Mouse (Mus musculus): ENCODE results near the gene Gm9774. TPM values are rescaled to one million over a fixed set of nuclear protein-coding genes. Genes with fewer than 3 reads are reported as not detected.

The Gm9774 gene
- total RNA-seq (2021): 1 to 10 TPM; 3.7 to 4.1 TPM
- long read RNA-seq, experiment 1, partial matches to known transcripts: 0 of 2 reads
- long read RNA-seq, experiment 1, other reads (novel, unspliced or antisense): 0 of 2 reads
- long read RNA-seq, experiment 2, partial matches to known transcripts: 0 of 1 reads
- long read RNA-seq, experiment 2, other reads (novel, unspliced or antisense): 0 of 1 reads

DNA sequence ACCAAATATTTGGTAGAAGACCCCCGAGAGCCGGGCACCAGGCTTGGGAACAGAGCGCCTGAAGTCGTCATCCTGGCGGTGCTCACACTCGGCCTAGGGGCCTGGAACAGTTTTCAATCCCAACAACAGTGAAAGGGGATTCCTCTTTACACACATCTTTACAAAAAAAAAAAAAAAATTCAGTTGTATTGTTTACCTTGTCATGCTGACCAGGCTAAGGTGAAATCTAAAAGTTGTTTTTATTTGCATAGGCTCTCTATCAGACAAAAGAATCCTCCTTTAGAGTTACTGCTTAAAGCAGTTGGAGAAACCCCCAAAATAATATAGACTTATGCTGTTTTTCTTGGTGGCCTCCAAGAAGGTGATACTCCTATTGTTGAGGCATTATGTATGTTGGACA is at the start of gene Gm9774:
Gene Gm9774 (minus strand): TSS at position 101 of the 400 bp plus-strand sequence.
- DNase-seq (ENCODE audit: low spot score in 2 of 2): no peak

DNA sequence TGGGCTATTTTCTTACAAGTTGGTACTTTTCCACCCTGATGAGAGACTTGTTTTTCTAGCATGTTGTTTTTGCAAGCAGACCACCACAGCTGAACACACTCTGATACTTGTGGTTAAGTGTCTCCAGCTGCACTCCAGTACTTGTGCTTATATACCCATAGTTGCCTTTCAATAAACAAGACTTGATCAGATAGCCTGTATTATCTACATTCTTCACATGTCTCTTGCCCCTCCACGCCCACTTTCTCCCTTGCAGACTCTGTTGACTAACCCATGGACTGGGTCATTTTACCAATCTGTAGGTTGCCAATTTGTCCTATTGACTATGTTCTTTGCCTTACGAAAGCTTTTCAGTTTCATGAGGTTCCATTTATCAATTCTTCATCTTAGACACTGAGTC is 40.9 kb upstream of the Gm9774 start:
- DNase-seq (ENCODE audit: low spot score in 2 of 2): no peak

DNA sequence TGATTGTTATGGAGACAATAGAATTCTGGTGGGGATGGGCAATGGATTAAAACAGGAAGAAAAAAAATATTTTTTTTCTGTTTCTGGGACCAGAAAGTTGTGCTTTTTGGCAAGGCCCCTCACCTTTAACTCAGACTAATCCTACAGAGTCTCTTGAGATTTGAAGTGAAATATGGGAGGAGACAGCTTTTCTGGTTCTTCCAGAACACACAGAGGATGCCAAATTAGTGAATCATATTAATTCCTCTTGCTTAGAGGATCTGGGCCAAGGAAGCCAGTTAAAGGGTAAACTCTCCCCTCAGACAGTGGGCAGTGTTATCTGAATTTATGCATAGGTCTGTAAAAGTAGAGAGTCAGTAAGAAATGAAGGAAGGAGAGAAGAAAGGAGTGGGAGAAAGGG is 38.2 kb upstream of the Gm9774 start:
- DNase-seq (ENCODE audit: low spot score in 2 of 2): no peak

DNA sequence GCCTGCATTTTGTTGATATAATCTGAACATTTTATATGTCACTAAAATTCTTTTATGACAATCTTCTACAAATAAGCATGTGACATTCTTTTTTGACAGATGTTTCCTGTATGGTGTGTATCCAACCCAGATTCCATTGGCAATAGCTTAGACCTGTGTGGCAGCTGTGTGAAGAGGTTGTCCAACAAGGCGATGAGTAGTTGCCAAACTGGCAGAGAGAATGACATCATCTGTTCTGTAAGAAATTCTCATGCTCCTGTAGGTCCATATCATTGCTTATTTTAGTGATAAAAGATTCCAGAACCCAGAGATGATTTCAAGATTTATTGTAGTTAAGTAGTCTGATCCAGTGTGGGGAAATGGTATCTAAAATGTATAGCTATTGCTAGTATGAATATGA is 37.4 kb upstream of the Gm9774 start:
- no peak for DNase-seq (ENCODE audit: low spot score in 2 of 2)

DNA sequence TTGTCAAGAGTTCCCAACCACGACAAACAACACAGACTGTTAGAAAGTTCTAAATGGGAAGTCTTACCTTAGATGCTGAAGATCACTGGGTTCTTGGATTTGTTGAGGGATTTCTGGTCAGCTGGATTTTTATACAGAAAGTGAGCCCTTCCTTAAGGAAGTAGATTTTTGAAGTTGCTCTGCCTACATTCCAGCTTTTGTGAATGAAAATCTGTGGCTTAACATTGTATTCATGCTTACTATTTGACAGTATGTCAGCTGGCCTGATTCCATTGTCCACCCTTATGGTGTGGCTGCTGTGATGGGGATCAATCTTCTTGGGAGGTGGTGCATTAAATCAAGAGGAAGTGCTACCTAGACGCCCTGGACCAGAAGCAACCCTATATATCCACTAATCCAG is 29.4 kb upstream of the Gm9774 start, which contains the start of gene Sprr3:
Gene Sprr3 (minus strand): TSS at position 101 of the 400 bp plus-strand sequence.
- no peak for DNase-seq (ENCODE audit: low spot score in 2 of 2)

DNA sequence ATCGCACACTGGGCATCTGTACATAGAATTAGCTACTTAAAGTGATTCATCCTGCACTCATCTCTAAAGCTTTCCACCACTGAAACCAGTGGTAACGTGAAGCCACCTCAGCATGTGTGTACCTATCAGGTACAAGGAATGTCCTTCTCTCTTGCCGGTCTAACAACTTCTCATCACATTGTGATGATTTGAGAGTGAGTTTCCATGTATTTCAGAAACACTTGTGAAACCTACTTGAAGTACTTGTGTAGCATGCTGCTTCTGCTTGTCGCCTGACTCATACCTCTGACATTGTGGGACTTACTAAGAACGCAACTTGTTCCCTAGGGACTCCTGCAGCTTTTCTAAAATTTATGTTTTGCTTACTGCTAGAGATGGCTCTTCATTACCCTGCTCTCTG is 25.9 kb upstream of the Gm9774 start:
- no peak for DNase-seq (ENCODE audit: low spot score in 2 of 2)

DNA sequence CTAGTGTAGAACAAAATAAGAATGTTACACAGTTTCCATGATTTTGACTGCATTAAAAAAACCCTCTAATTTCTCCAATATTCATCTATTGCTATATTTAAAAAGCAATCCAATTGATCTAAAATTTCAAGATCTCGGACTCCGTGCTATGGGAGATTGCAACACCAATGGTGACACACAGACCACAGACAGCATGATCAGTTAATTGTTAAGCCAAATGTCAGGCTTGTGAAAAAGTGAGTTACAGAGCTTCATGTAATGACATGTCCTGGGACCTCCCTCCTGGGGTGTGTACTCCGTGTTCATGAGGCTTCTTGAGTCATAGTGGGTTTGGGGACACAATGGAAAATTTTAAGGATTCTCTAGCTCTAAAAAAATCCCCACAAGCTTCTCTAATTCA is 11.0 kb upstream of the Gm9774 start:
- no peak for DNase-seq (ENCODE audit: low spot score in 2 of 2)

DNA sequence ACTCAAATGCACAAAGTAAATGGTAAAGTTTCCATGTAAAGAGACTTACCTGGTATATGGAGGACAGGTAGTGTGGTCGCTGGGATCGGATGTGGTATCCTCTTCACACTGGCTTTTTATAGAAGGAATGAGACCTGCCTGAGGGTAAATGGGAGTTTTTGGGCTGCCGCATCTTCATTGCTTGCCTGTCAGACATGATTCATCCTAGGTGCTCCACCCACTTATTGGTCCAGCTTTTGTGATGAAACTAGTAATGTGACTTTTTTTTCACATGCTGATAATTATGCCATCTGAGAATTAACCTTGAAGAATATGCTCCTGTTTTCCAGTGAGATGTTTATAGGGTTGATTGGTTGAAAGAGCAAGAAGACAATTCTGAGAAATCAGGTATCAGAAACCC is 9.5 kb upstream of the Gm9774 start, which contains the start of gene Sprr1b:
Gene Sprr1b (minus strand): TSS at position 101 of the 400 bp plus-strand sequence.
- DNase-seq (ENCODE audit: low spot score in 2 of 2): no peak

DNA sequence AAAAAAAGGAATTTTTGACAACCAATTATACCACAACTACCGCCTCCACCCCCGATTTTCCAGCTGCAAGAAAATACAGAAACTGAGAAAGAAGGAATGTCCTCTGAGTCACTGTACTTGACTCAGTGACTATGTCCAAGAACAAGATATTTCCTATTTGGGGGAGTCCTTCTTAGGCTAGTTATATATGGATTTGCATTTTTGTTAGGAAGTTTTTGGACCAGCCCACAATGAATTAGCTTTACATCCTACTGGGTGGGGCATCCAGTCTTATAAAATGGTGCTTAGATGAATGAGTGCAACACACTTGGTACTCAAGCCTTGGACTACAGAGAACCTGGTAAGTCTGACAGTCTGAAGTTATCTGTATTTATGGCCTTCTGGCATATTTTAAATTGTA is 3.1 kb upstream of the Gm9774 start, which contains the start of gene Sprr2k:
Gene Sprr2k (plus strand): TSS at position 301 of the 400 bp plus-strand sequence.
- no peak for DNase-seq (ENCODE audit: low spot score in 2 of 2)

DNA sequence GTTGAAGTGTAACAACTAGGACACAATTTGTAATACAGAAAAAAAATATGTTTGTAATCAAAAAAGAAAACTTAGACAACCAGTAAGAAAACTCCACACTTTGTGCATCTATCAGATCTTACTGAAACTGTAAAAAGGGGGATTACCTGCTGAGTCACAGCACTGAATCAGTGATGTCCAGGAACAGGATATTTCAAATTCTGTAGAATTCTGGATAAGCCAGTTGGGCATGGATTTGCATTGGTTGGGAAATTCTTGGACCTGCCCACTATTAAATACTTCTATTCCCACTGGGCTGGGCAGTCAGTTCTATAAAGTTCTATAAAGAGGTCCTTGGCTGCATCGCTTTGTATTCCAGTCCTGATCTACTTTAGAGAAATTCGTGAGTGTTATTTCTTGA is 11.4 kb downstream of the Gm9774 start, which contains the start of gene Sprr2j-ps:
Gene Sprr2j-ps (plus strand): TSS at position 301 of the 400 bp plus-strand sequence.
- DNase-seq (ENCODE audit: low spot score in 2 of 2): no peak

DNA sequence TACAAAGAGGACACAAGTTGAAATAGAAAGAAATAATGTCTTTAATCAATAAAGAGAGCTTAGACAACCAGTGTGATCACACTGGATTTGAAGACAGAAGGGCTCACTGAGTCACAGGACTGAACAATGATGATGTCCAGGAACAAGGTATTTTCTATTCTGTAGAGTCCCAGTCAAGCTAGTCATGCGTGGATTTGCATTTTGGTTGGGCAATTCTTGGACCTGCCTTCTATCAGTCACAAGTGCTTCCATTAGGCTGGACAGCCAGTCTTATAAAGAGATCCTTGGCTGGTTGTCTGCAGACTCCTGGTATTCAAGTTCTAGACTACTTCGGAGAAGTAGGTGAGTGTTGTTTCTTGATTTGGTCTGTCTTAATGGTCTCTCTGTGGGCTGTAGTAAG is 21.5 kb downstream of the Gm9774 start, which contains the start of gene Sprr2i:
Gene Sprr2i (plus strand): TSS at position 301 of the 400 bp plus-strand sequence.
- DNase-seq (ENCODE audit: low spot score in 2 of 2): no peak

DNA sequence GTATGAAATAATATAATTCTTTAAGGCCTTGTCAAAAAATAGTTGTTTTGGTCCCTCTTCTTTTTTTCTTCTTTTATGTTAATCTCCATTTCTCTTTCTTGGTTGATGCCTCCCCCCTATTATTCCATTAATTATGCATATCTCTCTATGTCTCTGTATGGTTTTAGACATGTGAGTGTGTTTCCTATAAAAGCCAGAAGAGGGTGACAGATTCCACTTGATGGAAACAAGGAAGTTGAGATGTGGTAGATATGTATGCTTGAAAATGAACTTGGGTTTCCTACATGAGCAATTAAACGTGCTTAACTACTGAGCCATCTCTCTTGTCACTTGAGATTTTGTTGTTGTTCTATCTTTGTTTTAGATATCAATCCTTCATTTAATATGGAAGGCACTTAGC is 34.9 kb downstream of the Gm9774 start:
- no peak for DNase-seq (ENCODE audit: low spot score in 2 of 2)

DNA sequence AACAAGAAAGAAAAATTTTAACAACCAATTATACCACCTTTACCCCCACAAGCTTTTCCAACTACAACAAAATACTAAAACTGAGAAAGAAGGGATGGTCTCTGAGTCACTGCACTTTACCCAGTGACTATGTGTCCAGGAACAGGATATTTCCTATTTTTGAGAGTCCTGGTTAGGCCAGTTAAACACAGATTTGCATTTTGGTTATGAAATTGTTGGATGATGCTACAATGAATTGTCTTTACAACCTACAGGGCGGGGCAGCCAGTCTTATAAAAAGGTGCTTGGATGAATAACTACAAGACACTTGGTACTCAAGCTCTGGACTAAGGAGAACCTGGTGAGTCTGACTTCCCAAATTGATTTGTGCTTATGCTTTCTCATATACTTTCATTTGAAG is 43.8 kb downstream of the Gm9774 start, which contains the start of gene Sprr2h:
Gene Sprr2h (plus strand): TSS at position 301 of the 400 bp plus-strand sequence.
- DNase-seq (ENCODE audit: low spot score in 2 of 2): no peak

Other genes starting within 250 kb of the Gm9774 start
- not detected for gene Sprr2a1, start 213.6 kb downstream of the Gm9774 start, total RNA-seq (2021)
- 1 to 10 TPM in 1 of 2 experiments, not detected in 1; 1.6 TPM for gene Sprr2a2, start 213.5 kb downstream of the Gm9774 start, total RNA-seq (2021)
- gene Sprr2a3, start 144.0 kb downstream of the Gm9774 start, total RNA-seq (2021): not detected
- not detected for gene Sprr2b, start 112.8 kb downstream of the Gm9774 start, total RNA-seq (2021)
- gene Sprr2d, start 90.3 kb downstream of the Gm9774 start, total RNA-seq (2021): not detected
- not detected for gene Sprr2e, start 77.3 kb downstream of the Gm9774 start, total RNA-seq (2021)
- gene Sprr2f, start 64.2 kb downstream of the Gm9774 start, total RNA-seq (2021): not detected
- gene Sprr2h, start 43.7 kb downstream of the Gm9774 start, total RNA-seq (2021): not detected
- not detected for gene Sprr2i, start 21.4 kb downstream of the Gm9774 start, total RNA-seq (2021)
- not detected for gene Sprr2j-ps, start 11.3 kb downstream of the Gm9774 start, total RNA-seq (2021)
- gene Sprr2k, start 3.2 kb upstream of the Gm9774 start, total RNA-seq (2021): not detected
- not detected for gene Sprr1b, start 9.4 kb upstream of the Gm9774 start, total RNA-seq (2021)
- not detected for gene Sprr3, start 29.3 kb upstream of the Gm9774 start, total RNA-seq (2021)
- not detected for gene Sprr1a, start 56.5 kb upstream of the Gm9774 start, total RNA-seq (2021)
- not detected for gene Sprr4, start 71.1 kb upstream of the Gm9774 start, total RNA-seq (2021)
- gene 2310046K23Rik, start 105.1 kb upstream of the Gm9774 start, total RNA-seq (2021): not detected
- gene Ivl, start 144.3 kb upstream of the Gm9774 start, total RNA-seq (2021): not detected
- gene Smcp, start 159.6 kb upstream of the Gm9774 start, total RNA-seq (2021): not detected
- gene 2210017I01Rik, start 178.1 kb upstream of the Gm9774 start, total RNA-seq (2021): not detected
- gene Lce6a, start 192.2 kb upstream of the Gm9774 start, total RNA-seq (2021): not detected
- not detected for gene Lce1a1, start 218.9 kb upstream of the Gm9774 start, total RNA-seq (2021)
- gene Lce1b, start 227.5 kb upstream of the Gm9774 start, total RNA-seq (2021): not detected
- not detected for gene Lce1a2, start 240.9 kb upstream of the Gm9774 start, total RNA-seq (2021)
- under 1 TPM in 1 of 2 experiments, not detected in 1; 0.39 TPM for gene Lce1c, start 249.8 kb upstream of the Gm9774 start, total RNA-seq (2021)